Mouse (Mus musculus) kidney, postnatal 14 days (tissue): ENCODE measurements around the gene Gm21976.

Experiments used
- DNase-seq: peaks from one replicate; pipeline ENCODE4 v3.0.0; 2022; ENCODE audit warnings: mixed read lengths

The Gm21976 gene

DNA sequence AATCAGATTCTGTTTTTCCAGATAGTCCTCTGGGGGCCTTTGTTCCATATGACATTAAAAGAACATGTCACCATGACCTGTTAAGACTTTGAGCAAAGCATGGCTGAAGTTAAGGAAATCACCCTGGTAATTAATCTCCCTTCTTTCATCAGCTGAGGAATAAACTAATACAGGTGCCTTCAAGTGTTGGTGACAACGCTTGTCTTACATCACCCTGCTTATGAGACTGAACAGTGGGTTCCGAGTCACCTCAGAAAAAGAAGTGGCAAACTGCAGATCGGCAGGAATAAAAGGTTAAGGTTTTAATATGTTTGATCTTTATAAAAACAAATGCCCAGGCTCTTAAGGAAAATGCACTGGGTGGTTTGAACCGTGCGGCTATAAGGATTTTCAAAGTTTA, at the start of gene Gm21976:
Gene Gm21976 (plus strand): TSS at position 202 of the 400 bp plus-strand sequence.
- no peak for DNase-seq

DNA sequence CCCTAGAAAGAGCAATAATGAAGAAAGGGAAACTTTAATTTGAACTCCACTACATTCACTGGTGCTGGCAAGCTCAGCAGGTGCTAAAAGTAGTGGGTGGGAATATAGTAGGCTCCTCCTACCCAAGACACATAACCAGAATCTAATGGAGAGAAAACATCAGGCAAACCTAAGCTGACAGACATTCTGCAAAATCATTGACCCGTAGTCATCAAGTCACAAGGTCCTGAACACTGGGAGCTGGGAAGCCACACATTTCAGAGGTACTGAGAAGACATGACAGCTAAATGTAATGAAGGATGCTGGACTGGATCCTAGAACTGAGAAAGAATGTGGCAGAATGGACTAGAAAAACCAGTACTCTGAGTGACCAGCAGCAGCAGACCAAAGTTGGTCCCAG, 49.2 kb upstream of the Gm21976 start:
- DNase-seq: no peak

DNA sequence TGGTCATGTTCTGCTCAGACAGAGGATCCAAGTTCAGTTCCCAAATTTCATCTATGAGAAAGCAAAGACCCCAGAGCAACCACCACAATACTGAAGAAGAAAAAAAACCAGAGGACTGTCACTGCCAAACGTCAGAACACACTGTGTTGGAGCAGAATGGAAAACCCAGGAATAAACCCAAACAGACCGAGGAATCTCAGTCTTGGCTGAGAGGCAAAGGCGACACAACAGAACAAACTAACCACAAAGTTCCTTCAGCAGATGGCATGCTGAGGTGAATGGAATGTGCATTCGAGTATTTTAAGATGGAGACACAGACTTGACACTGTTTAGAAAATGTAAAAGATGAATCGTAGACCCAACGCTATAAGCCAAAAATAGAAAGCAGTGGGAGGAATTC, 44.2 kb upstream of the Gm21976 start:
- no peak for DNase-seq

DNA sequence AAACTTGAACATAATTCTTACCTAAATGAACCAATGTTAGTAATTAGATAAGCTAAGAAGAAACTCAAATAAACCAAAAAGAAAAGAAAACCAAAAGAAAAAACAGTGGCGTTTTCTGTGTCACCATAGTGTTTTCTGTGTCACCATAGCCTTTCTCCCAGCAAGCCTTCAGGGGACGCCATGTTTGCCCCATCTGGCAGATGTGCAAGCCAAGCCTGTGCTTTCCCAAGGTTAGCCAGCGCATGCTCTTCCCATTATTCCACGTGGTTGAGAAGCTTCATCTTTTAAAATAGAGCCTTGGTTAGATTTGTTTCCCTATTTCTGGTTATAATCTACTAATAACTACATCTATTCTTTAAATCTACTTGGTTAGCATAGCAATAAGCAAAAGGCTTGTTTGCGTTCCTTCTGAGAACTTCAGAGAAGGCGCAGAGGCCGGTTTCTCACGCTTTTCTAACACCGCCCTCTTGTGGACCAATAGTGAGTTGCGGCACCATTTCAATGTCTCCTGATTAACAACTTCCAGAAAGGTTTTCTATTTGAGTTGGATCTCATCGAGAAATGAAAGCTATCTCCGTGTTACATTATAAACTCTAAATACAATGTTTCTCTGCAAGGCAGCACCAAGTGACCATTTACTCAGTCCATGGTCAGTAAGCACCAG, 39.6 kb upstream of the Gm21976 start:
- DNase-seq: peak; percentile 73

DNA sequence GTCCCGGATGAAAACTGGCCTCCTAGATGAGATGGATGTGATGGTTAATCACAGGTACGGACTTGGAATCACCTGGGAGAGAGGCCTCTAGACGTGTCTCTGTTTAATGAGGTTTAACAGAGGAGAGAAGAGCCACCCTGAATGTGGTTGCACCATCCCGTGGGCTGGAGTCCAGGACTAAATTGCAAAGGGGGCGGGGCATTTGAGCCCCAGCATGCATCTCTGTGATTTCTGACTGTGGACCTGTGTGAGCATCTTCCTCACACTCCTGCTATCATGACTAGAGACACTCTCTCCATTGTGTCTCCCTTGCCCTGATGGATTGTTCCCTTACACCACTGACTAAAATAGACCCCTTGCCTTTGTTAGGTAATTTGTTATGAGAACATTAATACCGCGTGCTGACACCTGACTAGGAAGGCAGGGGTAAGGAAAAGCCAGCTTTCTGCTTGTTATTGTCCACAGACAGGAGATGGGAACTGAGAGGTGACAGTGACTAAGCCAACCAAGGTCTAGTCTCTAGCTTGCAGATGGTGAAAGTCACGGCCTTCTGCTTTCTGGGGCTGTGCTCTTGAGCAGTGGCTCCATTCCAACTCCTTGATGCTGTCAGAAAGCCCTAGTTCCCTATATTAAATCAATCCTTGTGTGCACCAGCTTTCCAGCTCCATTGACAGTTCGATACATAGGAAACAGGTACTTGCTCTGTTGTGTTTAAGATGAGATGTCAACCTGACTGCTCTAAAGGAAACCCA, 38.0 kb upstream of the Gm21976 start:
- no peak for DNase-seq

DNA sequence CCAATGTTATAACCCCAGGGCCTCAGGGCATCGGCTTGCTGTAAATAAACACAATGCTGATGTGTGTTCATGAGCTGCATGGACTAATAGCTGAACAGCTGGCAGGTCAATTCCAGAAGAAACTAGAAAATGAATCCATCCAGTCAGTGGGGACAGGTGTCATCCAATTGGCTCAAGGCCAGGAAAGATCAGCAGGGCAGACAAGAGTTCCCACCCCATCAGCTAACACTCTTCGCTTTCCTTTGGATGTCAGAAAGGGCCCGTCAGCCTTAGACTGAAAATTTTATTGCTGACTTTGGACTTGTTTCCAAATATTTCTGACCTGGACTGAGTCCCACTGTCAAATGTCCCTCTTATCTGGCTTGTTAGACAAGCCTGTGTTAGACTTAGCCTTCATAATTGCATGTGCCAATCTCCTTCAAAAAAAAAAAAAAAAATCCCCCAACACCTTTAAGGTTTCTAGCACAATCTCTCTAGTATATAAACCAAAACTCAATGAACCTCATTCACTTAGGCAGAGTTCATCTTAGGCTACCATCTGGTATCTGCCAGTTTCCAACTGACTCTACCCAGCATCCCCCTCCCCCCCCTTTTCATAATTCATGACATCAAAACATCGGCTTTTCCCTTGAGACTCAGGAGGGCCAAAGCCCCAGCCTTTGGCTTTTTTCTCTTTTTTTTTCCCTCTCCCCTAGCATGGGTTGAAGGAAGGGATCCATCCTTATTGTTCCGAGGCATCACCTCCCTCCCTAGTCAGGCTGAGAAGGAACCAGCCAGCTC, 34.9 kb upstream of the Gm21976 start:
- DNase-seq: peak; percentile 17

DNA sequence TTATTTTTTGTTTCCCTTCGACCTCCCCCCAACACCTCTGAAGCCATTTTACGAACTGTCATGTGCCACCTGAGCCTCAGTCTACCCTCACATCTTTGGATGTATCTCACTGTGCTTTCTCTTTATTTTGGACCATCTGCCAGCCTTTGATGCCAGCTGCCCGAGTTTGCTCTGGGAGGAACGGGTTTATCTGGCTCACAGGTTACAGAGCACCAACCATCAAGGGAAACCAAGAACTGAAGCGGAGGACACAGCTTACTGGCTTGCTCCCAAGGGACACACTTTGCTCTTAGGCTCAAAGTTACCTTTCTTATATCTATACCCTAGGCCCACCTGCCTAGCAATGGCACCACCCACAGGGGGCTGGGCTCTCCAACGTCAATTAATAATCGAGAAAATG, 34.3 kb upstream of the Gm21976 start:
- DNase-seq: no peak

DNA sequence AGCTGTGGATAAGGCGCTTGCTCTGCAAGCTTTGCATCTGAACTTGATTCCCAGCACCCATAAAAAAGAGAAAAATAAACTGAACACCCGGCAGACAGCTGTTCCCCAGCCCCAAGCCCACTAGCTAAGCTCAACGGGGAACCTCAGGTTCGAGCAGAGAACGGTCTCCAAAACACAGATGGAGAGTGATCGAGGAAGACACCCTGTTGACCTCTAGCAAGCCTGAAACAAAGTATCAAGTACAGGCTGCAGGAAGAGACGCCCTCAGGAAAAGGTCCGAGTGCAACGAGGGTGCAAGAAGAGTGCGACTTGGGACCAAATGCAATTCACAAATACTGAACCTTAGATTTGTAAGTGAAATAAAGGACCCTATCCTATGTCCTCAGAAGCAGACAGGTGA, 30.1 kb upstream of the Gm21976 start:
- no peak for DNase-seq

DNA sequence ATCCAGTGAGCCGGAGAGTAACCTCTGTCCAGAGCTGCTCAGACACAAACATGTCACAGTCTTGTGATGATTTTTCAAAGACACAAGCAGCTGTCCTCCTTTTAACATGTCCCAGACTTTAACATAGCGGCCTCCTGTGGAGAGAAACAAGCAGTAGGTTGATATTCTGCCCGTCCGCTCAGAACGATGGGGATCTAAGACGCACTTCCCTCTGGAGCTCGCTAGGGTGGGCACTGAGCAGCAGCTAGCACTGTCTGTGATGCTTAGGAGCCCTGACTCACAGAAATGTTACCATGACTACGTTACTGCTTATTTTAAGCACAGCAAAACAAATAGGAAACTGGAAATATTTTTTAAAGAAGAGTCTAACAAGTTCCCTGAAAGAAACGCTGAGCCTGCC, 24.8 kb upstream of the Gm21976 start:
- no peak for DNase-seq

DNA sequence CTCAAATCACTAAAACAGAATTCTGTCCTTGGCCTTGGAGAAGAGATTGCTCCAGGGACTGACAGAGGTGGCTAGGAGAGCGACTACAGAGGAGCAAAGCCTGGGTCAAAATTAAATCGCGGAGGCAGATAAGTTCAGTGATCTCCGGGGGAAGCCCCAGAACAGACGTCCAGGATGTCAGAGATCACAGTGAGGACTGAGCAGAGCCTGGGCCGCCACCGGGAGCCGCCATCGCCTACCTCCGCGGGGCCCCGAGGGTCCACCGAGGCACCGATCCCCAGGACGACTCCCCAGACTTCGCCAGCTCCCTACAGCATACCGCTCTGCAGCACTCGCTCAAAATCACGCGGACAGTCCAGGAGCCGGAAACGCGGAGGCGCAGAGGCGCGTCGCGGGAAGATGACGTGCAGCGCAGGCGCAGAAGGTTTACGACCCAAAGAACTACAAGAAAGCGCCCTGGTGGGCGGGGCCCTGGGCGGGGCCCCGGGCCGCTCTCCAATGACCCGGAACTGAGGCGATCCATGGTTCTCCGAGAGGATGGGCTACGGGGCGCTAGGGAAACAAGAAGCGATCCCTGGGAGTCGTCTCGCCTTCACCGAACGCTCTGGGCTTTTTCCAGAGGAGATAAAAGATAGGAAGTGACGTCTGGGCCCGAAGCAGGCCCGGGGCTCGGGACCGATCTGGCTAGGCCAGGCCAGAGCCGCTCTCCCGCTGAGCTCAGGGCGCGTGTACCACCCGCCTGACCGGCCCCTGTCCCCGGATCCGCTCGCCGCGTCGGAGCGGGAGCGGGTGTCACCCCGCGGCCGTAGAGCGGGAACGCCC, 16.8 kb upstream of the Gm21976 start, which contains the start of the genes Utp15 and Ankra2:
Gene Utp15 (minus strand): TSS at position 406 of the 822 bp plus-strand sequence.
Gene Ankra2 (plus strand): TSS at position 439 of the 822 bp plus-strand sequence.
- peak; percentile 99 for DNase-seq

DNA sequence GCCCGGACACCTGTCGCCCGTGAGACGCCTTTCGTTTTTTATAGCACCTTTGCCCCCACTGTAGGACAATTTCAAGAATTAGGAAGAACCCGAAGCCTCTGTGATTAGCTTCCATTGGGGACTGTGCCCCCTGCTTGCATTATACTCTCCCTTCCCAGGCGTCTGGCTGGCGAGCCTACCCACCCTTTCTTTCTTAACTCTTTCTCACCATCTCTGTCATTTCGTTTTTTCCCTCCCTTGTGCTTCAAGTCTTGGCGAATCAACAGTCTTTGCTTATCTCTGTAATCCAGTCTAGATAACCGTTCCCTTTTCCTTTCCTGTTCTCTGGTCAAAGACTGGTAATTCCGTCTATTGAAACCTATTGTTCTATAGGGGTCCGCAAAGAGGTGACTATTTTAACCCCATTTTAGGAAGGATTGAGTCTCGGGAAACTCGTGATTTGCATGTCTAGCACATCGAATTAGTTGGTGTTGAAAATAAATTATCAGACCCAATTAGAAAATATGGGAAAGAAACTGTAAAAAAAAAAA, 16.2 kb upstream of the Gm21976 start:
- DNase-seq: no peak

DNA sequence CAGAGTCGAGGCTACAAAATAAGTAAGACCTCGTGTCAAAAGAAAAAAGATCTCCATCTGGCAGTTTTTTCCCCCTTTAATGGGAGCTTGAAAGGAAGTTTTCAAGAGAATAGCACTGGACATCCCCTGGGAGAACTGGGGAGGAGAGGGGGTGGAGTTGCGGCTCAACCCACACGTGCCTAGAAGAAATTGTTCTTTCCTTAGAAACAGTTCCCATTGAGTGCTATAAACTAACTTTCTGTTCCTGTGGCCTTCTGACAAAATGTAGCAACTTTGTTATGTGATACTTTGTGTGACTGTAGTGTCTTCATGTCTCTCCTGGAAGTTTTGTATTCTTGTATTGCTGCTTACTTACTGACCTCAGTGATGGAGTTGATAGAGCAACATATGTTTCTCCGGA, 15.6 kb upstream of the Gm21976 start:
- DNase-seq: no peak

DNA sequence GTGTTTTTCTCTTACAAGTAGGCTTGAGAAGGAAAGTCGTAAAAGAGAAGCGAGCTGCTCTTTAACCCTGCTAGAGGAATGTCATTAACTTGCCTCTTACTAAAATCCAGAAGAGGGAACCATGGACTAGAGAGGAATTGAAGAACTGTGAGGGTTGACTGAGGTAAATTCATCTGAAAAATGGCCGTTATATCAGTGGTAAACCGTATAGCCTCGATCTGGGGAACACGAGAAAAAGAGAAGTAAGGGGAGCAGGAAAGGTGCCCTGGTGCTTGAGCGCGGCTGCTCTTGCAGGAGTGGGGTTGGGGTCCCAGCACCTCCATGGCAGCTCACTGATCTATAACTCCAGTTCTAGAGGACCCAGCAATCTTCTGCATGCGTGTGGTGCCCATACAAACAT, 5.7 kb upstream of the Gm21976 start:
- DNase-seq: no peak

DNA sequence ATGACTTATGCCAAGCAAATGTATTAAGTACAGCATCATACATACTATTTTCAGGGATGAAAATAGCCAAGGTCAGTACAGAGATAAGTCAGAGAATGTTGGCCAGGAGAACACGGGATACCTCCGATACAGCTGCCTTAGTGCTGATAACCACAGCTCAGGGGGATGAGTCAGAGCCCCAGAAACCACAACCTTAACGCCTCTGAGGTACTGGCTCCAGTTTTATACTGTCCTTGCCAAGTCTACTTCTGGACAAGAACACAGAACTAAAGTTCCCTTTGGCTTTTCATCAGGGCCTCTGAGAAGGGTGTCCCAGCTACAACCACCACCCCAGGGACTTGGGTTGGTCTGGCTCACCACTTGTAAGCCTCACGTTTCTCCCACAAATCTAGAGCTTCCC, 4.0 kb upstream of the Gm21976 start:
- no peak for DNase-seq

DNA sequence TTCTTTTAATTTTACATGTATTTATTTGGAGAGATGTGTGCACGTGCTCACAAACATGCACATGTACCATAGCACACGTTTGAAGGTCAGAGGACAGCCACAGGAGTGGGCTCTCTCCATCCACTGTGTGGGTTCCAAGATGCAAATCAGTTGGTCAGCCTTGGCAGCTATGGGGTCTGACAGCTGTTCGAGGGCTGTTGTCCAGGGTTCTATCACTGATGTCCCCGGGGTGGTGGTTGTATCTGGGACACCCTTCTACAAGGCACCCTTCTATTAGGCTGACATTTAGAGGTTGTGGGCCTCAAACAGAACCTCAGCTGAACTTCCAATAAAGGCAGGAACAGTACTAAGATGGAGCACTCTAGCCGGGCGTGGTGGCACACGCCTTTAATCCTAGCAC, 3.4 kb upstream of the Gm21976 start:
- DNase-seq: no peak

DNA sequence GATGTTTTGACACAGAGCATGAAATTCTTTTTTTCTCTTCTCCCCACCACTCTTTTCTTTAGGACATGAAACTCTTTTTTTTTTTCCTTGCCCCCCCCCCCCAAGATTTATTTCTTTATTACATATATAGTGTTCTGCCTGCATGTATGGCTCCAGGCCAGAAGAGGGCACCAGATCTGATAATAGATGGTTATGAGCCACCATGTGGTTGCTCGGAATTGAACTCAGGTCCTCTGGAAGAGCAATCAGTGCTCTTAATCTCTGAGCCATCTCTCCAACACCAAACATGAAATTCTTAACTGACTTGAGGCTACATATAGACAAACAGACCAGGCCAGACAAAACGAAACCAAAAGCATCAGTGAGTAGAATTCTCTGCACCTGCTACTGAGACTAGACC, 2.2 kb upstream of the Gm21976 start:
- DNase-seq: no peak

DNA sequence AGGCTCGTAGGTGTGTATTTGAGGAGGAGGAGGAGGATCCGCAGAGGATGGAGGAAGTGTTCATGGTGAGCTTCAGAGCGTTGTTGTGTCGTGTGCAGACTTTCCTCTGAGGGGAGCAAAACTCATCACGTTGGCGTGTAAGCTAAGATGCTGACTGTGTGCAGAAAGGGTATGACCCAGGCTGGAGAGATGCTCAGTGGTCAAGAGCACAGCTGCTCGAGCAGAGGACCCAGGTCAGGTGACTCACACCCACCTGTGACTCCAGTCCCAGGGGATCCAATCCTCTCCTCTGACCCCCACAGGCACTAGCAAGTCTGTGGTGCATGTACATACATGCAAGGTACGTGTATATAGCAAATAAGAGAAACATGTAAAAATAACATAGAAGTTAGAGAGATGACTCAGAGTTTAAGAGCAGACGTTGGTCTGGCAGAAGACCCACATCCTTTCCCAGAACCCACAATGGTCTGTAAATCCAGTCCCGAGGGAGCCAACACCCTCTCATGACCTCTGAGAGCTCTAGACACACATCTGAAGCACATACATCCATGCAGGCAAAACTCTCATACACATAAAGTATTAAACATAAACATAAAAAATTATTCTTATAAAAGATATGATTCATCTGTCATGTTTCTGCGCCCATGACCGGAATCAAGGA, 1.4 kb downstream of the Gm21976 start:
- no peak for DNase-seq

DNA sequence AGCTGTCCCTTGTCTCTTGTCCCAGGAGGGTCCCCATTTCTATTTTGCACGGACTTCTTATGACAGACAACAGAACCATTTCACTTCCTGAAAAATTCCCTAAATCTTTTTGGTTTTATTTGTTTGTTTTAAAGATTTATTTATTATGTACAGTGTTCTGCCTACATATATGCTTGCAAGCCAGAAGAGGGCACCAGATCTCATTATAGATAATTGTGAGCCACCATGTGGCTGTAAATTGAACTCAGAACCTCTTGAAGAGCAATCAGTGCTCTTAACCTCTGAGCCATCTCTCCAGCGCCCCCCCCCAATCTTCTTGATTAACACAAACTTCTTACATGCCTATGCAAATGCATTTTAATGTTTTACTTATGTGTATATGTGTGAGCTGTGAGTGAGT, 11.0 kb downstream of the Gm21976 start:
- DNase-seq: no peak

DNA sequence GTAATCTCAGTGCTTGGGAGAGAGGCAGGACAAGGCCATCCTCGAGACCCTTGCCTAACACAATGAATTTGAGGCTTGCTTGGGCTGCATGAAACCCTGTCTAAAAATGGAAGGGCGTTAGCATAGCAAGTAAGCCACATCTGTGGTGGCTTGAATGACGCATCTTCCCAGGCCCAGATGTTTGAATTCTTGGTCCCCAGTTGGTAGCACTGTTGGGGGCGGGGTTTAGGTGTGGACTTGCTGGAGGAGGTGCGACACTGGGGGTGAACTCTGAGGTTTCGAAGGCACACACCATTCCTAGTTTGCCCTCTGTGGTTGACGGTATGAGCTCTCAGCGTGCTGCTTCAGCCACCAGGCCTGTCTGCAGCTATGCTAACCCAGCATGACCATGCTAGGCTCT, 12.0 kb downstream of the Gm21976 start:
- DNase-seq: no peak

DNA sequence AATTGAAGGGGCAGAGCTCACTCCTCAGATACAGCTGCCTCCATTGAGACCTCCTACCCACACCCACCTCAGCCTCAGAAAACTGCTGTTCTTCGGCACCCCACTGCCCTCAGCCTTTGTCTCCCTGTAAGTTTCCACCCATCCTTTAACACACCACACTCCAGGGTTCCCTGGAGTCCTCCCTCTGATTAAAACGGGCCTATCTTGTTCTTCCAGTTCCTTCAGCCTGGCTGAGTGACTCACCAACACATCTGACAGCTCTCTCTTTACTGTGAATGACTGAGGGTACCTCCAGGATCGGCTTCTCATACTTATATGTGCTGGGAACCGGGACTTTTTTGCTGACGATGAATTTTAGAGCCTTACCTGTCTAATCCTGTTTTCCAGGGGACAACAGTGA, 16.4 kb downstream of the Gm21976 start:
- DNase-seq: no peak

DNA sequence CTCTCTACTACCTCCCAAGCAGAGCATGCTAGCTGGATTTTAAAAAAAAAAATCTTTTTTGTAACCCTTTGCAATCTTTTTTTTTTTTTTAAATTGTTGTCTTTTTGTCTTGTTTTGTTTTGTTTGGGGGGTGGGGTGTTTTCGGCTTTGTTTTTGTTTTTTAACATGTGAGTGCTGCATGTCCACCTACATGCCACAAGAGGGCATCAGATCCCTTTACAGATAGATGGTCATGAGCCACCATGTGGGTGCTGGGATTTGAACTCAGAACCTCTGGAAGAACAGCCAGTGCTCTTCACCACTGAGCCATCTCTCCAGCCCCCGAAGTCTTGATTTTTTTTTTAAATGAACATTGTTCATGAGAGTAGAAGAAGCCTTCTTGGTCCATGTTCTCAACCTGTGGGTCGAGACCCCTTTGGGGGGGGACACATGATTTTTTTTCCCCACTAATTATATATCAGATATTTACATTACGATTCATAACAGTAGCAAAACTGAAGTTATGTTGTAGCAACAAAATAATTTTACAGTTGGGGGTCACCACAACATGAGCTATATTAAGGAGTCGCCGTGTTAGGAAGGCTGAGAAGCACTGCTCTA, 18.3 kb downstream of the Gm21976 start:
- DNase-seq: no peak
